Mouse (Mus musculus) lung, adult 2 months (tissue): ENCODE data around the gene H2-Eb2.

Source experiments
- CTCF ChIP-seq: fragments of 200-500 bp; IDR thresholded peaks from 2 replicates; pipeline ENCODE4 v1.5.1; 2011; ENCODE audit warnings: mild to moderate bottlenecking, low read length, control low read depth; ENCODE audit not compliant: insufficient read depth
- POLR2A ChIP-seq: fragments of 200-500 bp; IDR thresholded peaks from 2 replicates; pipeline ENCODE4 v1.6.1; 2011; ENCODE audit warnings: low read depth, mild to moderate bottlenecking, control low read depth, low read length, borderline replicate concordance; ENCODE audit errors: extremely low read depth

DNA sequence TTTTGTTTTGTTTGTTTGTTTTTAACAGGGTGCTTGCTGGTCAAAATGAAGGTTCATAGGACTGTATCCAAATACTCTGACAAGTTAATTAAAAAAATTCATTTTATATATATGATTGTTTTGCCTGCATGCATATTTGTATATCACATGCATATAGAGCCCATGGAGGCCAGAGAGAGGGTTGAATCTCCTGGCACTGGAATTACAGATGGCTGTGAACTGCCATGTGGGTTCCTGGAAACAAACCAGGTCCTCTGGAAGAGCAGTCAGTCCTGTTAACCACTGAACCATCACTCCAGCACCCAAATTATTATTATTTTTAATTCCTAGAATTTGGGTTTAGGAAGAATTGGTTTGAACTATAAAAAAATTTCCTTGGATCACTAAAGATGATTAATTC is 30.2 kb upstream of the H2-Eb2 start:
- TF ChIP-seq CTCF (no peak), POLR2A (no peak)
